9 mouse cellular contexts compared by ENCODE assay signal in the genomic region with DNA sequence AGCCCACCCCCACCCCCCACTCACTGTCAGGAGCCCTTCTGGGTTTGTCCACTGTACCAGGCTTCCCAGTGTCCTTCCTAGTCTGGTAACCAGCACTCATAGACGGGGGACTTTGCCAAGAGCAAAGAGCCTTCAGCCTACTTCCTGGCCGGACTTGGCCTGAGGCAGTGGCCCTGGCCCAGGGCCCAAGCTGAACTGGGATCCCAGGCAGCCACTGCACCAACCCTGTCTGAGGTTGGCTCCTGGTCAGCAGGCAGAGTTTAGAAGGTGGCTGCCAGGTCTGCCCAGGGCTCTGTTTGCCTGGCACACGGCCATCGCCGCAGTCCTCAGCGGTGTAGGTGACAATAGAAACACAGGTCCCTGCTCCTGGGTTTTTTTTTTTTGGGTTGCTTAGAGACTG. TPM values are rescaled to one million over a fixed set of nuclear protein-coding genes. Genes with fewer than 3 reads are reported as not detected.
A peak's percentile ranks its signal among the peaks of the same experiment; 100 is the strongest.
DNase-seq lines count a peak whose midpoint lies in the region; ATAC-seq lines count a peak whose summit lies in the region.
"Had no signal": no experiment of that assay in that cellular context is flagged by ENCODE, and none has a peak within 500 bp of the region (broad histone marks: within the 10 kb centered on the region; RNA-seq: fewer than 3 reads in every experiment).

No protein-coding gene starts in this region.

- H3K9ac ChIP-seq in heart, embryonic 16.5 days (ENCODE audit: low read length): peak overlapping the region; percentile 50

- peak; percentile 95 for DNase-seq in 3134 (ENCODE audit: extremely low read depth, insufficient read length, low spot score)
- peak; percentile 93 for DNase-seq in adrenal gland, postnatal 10 days
- DNase-seq in forebrain, embryonic 10.5 days (ENCODE audit: extremely low spot score, low spot score): no peak
- peak; percentile 94 for DNase-seq in kidney, postnatal 14 days
- DNase-seq in lung, postnatal 36 days: peak; percentile 94
- no peak for DNase-seq in embryo, embryonic 10 days (ENCODE audit: low spot score)

- H3K4me2 ChIP-seq in heart, embryonic 16.5 days (ENCODE audit: low read depth, low read length): no peak overlapping the region

- no peaks in the 10 kb centered on the region for H3K9me3 ChIP-seq in forebrain, embryonic 10.5 days
- H3K9me3 ChIP-seq in heart, embryonic 16.5 days (replicated peaks; ENCODE audit: control insufficient read depth, low read length): no peaks in the 10 kb centered on the region

- peak; percentile 80 for ATAC-seq in heart, embryonic 16.5 days (replicated peaks; ENCODE audit: extremely low read depth, insufficient read depth, low FRiP score)
- no peak for ATAC-seq in megakaryocyte, adult 5-6 weeks (ENCODE audit: poor library complexity, severe bottlenecking)
- ATAC-seq: Patski had no signal

- no peaks in the 10 kb centered on the region for H3K27me3 ChIP-seq in forebrain, embryonic 10.5 days (ENCODE audit: poor library complexity, severe bottlenecking)
- no peaks in the 10 kb centered on the region for H3K27me3 ChIP-seq in heart, embryonic 16.5 days (ENCODE audit: control insufficient read depth, insufficient read depth, low read length)
- H3K27me3 ChIP-seq: Patski had no signal

- WGBS in forebrain, embryonic 10.5 days: 86% methylated on average over 6 of the region's 6 CpGs
- WGBS in heart, embryonic 16.5 days: 25% methylated on average over 6 of the region's 6 CpGs

- H3K27ac ChIP-seq in forebrain, embryonic 10.5 days: peak overlapping the region; percentile 75
- peak overlapping the region; percentile 77 for H3K27ac ChIP-seq in heart, embryonic 16.5 days (ENCODE audit: low read length)

- peaks cover 99% of the 10 kb centered on the region for H3K4me1 ChIP-seq in forebrain, embryonic 10.5 days
- peaks cover 77% of the 10 kb centered on the region for H3K4me1 ChIP-seq in heart, embryonic 16.5 days (ENCODE audit: control insufficient read depth, insufficient read depth, low read length)

- no peak overlapping the region for H3K4me3 ChIP-seq in forebrain, embryonic 10.5 days
- H3K4me3 ChIP-seq in heart, embryonic 16.5 days (ENCODE audit: low read length): no peak overlapping the region

- H3K36me3 ChIP-seq in forebrain, embryonic 10.5 days (replicated peaks): peaks cover 67% of the 10 kb centered on the region
- H3K36me3 ChIP-seq in heart, embryonic 16.5 days (ENCODE audit: control insufficient read depth, insufficient read depth): no peaks in the 10 kb centered on the region

RNA-seq across cellular contexts. Expression of a gene that starts 22.3 kb away (rescaled TPM):
- total RNA-seq in adrenal gland, postnatal 10 days (2021): 10 to 100 TPM; 13.8 to 20.5 TPM
- polyA plus RNA-seq in forebrain, embryonic 10.5 days (2016; fragmentation: Nextera tagmentation; extraction: Ambion mirVana): 13.7 and 16.1 TPM in 2 replicates
- polyA plus RNA-seq in heart, embryonic 16.5 days (2015; fragmentation: Nextera tagmentation; extraction: Ambion mirVana): 4.6 and 4.7 TPM in 2 replicates
- 3.1 and 4.4 TPM in 2 replicates for total RNA-seq in megakaryocyte, adult 5-6 weeks (2015)
- 1.3 and 1.7 TPM in 2 replicates for total RNA-seq in megakaryocyte, adult 5-6 weeks (2017)

Comparison
In these comparisons a context has a peak if more than half of its experiments do, and no peak if none do; other contexts are left out.
1. DNase-seq: peak in 3134 (single experiment), adrenal gland, postnatal 10 days (single experiment), kidney, postnatal 14 days (single experiment) and lung, postnatal 36 days (single experiment); none in forebrain, embryonic 10.5 days (single experiment) and embryo, embryonic 10 days (single experiment).